ENCODE assay signal across 8 mouse cellular contexts in the genomic region with DNA sequence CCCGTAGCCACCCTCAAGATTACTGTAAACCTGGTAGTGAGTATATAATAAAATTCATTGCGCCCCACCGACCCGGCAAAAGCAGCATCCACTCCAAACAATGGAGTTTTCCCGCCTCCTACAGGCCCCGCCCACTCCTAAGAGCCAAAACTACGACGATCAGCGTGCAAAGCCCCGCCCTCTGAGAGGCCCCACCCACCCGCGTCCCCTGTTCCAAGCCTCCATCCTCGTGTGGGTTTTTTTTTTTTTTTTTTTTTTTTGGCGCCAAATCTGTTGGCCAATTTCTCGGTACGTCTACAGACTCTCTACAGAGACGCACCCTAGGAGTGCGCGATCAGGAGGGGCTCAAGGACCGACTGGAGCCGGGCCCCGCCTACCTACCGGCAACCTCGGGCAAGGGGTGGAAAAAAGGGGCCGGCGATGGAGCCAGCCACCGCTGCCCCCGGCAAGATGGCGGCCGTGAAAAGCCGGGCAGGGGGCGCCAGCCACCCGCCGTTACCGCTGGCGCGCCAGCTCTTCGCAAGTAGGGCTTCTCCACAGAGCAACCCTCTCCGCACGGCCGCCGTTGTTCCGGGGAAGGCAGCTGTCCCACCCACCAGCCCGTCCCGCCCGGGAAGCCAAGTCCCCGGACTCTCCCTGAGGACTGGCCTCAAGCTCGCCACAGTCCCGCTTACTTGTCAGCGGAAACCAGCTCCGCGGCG. TPM values are rescaled to one million over a fixed set of nuclear protein-coding genes. Genes with fewer than 3 reads are reported as not detected.
DNase-seq lines count a peak whose midpoint lies in the region; ATAC-seq and TF ChIP-seq lines count a peak whose summit lies in the region.

No protein-coding gene starts in this region.

- intact Hi-C loops in heart, adult 2 months (cut with DNase I) = loop anchor here (1.0 to 2.0 kb wide), 2 partner anchors 24 to 58 kb away; partner anchors contain the start of genes Akr1a1 and Prdx1

- peak overlapping the region; percentile 96 for H3K27ac ChIP-seq in embryonic facial prominence, embryonic 13.5 days
- H3K27ac ChIP-seq in heart, adult 2 months = peak overlapping the region; percentile 85
- H3K27ac ChIP-seq in kidney, adult 2 months (ENCODE audit: insufficient read depth, low read depth, low read length) = peak overlapping the region; percentile 2; the same call in 1 of the 2 replicates
- peak overlapping the region; percentile 95 for H3K27ac ChIP-seq in limb, embryonic 15.5 days
- peak overlapping the region; percentile 97 for H3K27ac ChIP-seq in midbrain, postnatal 0 days (ENCODE audit: low read depth, low read length)

- peaks cover 12% of the 10 kb centered on the region for H3K36me3 ChIP-seq in embryonic facial prominence, embryonic 13.5 days
- no peaks in the 10 kb centered on the region; the same call in 1 of the 2 replicates for H3K36me3 ChIP-seq in heart, adult 2 months (ENCODE audit: control insufficient read depth, insufficient read depth, low read length)
- H3K36me3 ChIP-seq in kidney, adult 2 months (ENCODE audit: control insufficient read depth, insufficient read depth, low read length) = no peaks in the 10 kb centered on the region
- peaks cover 6% of the 10 kb centered on the region; the same call in 1 of the 2 replicates for H3K36me3 ChIP-seq in limb, embryonic 15.5 days
- H3K36me3 ChIP-seq in midbrain, postnatal 0 days (ENCODE audit: insufficient read depth, low read length) = no peaks in the 10 kb centered on the region

- no peak for TF ChIP-seq POLR2A in heart, adult 2 months (IDR thresholded peaks at IDR 0.05; ENCODE audit: insufficient read depth, low read depth, low read length)
- TF ChIP-seq POLR2A in kidney, adult 2 months (IDR thresholded peaks at IDR 0.05; ENCODE audit: low read depth, low read length) = no peak

- ATAC-seq in embryonic facial prominence, embryonic 13.5 days (ENCODE audit: insufficient number of reproducible peaks, insufficient read depth, low FRiP score, low TSS enrichment, low read depth) = peak; percentile 67
- peak; percentile 80 for ATAC-seq in limb, embryonic 15.5 days (ENCODE audit: insufficient number of reproducible peaks, low FRiP score, low TSS enrichment, low read depth)
- ATAC-seq in midbrain, postnatal 0 days (ENCODE audit: low FRiP score) = peak; percentile 78

- TF ChIP-seq EP300 in heart, adult 2 months (IDR thresholded peaks at IDR 0.05; ENCODE audit: insufficient read depth, low read depth, low read length) = no peak

- H3K79me2 ChIP-seq in heart, adult 2 months (replicated peaks; ENCODE audit: control insufficient read depth, insufficient read depth, low read length) = peaks cover 2% of the 10 kb centered on the region; the same call in 1 of the 2 replicates

- H3K27me3 ChIP-seq in embryonic facial prominence, embryonic 13.5 days = no peaks in the 10 kb centered on the region
- no peaks in the 10 kb centered on the region for H3K27me3 ChIP-seq in heart, adult 2 months (ENCODE audit: control insufficient read depth, insufficient read depth, low read length)
- no peaks in the 10 kb centered on the region for H3K27me3 ChIP-seq in kidney, adult 2 months (replicated peaks; ENCODE audit: control insufficient read depth, insufficient read depth, low read length)
- no peaks in the 10 kb centered on the region for H3K27me3 ChIP-seq in limb, embryonic 15.5 days
- no peaks in the 10 kb centered on the region for H3K27me3 ChIP-seq in midbrain, postnatal 0 days (ENCODE audit: insufficient read depth, low read length)

- no peaks in the 10 kb centered on the region for H3K9me3 ChIP-seq in embryonic facial prominence, embryonic 13.5 days
- H3K9me3 ChIP-seq in limb, embryonic 15.5 days = no peaks in the 10 kb centered on the region
- H3K9me3 ChIP-seq in midbrain, postnatal 0 days (ENCODE audit: low read length) = no peaks in the 10 kb centered on the region

- WGBS in embryonic facial prominence, embryonic 13.5 days = under 1% methylated on average over 53 of the region's 53 CpGs
- WGBS in heart, adult 2 months = under 1% methylated on average over 53 of the region's 53 CpGs
- under 1% methylated on average over 53 of the region's 53 CpGs for WGBS in kidney, adult 2 months
- WGBS in limb, embryonic 15.5 days = under 1% methylated on average over 50 of the region's 53 CpGs
- under 1% methylated on average over 49 of the region's 53 CpGs for WGBS in midbrain, postnatal 0 days

- peak overlapping the region; percentile 80 for H3K4me3 ChIP-seq in embryonic facial prominence, embryonic 13.5 days
- H3K4me3 ChIP-seq in heart, adult 2 months = peak overlapping the region; percentile 99
- peak overlapping the region; percentile 59 for H3K4me3 ChIP-seq in kidney, adult 2 months (ENCODE audit: insufficient read depth, low read depth, low read length)
- H3K4me3 ChIP-seq in limb, embryonic 15.5 days = peak overlapping the region; percentile 99
- H3K4me3 ChIP-seq in midbrain, postnatal 0 days (ENCODE audit: low read depth, low read length) = peak overlapping the region; percentile 97

- peak; percentile 25; the same call in 1 of the 2 replicates for TF ChIP-seq CTCF in heart, adult 2 months (IDR thresholded peaks at IDR 0.05)
- no peak for TF ChIP-seq CTCF in kidney, adult 2 months (conservative IDR thresholded peaks at IDR 0.05; ENCODE audit: insufficient read depth, insufficient read length, low read depth, low read length)
- peak; percentile 33 for TF ChIP-seq CTCF in midbrain, postnatal 0 days (IDR thresholded peaks at IDR 0.05)

- H3K9ac ChIP-seq in embryonic facial prominence, embryonic 13.5 days = peak overlapping the region; percentile 90
- H3K9ac ChIP-seq in heart, adult 2 months (ENCODE audit: low read depth, low read length) = peak overlapping the region; percentile 94
- H3K9ac ChIP-seq in limb, embryonic 15.5 days = peak overlapping the region; percentile 90
- H3K9ac ChIP-seq in midbrain, postnatal 0 days (replicated peaks; ENCODE audit: low read length, poor library complexity, severe bottlenecking) = peak overlapping the region; percentile 90

- peak overlapping the region; percentile 67 for H3K4me2 ChIP-seq in embryonic facial prominence, embryonic 13.5 days
- H3K4me2 ChIP-seq in limb, embryonic 15.5 days = peak overlapping the region; percentile 67
- H3K4me2 ChIP-seq in midbrain, postnatal 0 days (ENCODE audit: low read depth, low read length, poor library complexity, severe bottlenecking) = peak overlapping the region; percentile 75

- DNase-seq in B cell, adult 2 months = peak; percentile 81 to 82
- peak; percentile 67 to 69 for DNase-seq in adrenal gland, postnatal 4 days (ENCODE audit: low spot score in 2 of 2)
- peak; percentile 83 to 84 for DNase-seq in heart, adult 2 months
- DNase-seq in kidney, adult 2 months = peak; percentile 89
- DNase-seq in midbrain, postnatal 0 days (ENCODE audit: low spot score) = peak; percentile 92
- peak; percentile 62 to 69 for DNase-seq in spleen, postnatal 14 days (ENCODE audit: low spot score in 2 of 2)

- peaks cover 13% of the 10 kb centered on the region for H3K4me1 ChIP-seq in embryonic facial prominence, embryonic 13.5 days
- H3K4me1 ChIP-seq in heart, adult 2 months (ENCODE audit: control insufficient read depth, insufficient read depth, low read length) = peaks cover 3% of the 10 kb centered on the region; the same call in 1 of the 2 replicates
- peaks cover 4% of the 10 kb centered on the region; the same call in 1 of the 2 replicates for H3K4me1 ChIP-seq in kidney, adult 2 months (ENCODE audit: control insufficient read depth, insufficient read depth, low read length)
- H3K4me1 ChIP-seq in limb, embryonic 15.5 days = peaks cover 15% of the 10 kb centered on the region
- H3K4me1 ChIP-seq in midbrain, postnatal 0 days (ENCODE audit: insufficient read depth, low read length) = 0 out of 2 replicates have a peak, but pooled peaks cover 3% of the 10 kb centered on the region

RNA-seq across cellular contexts. Expression of gene Nasp, which starts 0.9 kb away (rescaled TPM):
- 10 to 100 TPM; 71.2 to 80.6 TPM for total RNA-seq in adrenal gland, postnatal 4 days (2021)
- polyA plus RNA-seq in embryonic facial prominence, embryonic 13.5 days (2015; fragmentation: Nextera tagmentation; extraction: Ambion mirVana) = 200 and 202 TPM in 2 replicates
- 10 to 100 TPM; 16.9 to 18.3 TPM for total RNA-seq in heart, adult 2 months (2021)
- polyA plus RNA-seq in heart, adult 2 months (2012; rRNA removed) = 3.0 and 7.1 TPM in 2 replicates
- polyA plus RNA-seq in kidney, adult 2 months (2012; rRNA removed) = 2.5 and 3.9 TPM in 2 replicates
- 102 and 107 TPM in 2 replicates for polyA plus RNA-seq in limb, embryonic 15.5 days (2015; fragmentation: Nextera tagmentation; extraction: Ambion mirVana)
- 51.6 and 78.7 TPM in 2 replicates for total RNA-seq in midbrain, postnatal 0 days (2014; rRNA removed)
- 67.2 and 76.3 TPM in 2 replicates for polyA plus RNA-seq in midbrain, postnatal 0 days (2015; fragmentation: Nextera tagmentation; extraction: Ambion mirVana)

RNA-seq across cellular contexts. Expression of gene Akr1a1, which starts 24.7 kb away (rescaled TPM):
- total RNA-seq in adrenal gland, postnatal 4 days (2021) = 100 to 1,000 TPM; 756 to 759 TPM
- 763 and 775 TPM in 2 replicates for polyA plus RNA-seq in embryonic facial prominence, embryonic 13.5 days (2015; fragmentation: Nextera tagmentation; extraction: Ambion mirVana)
- 100 to 1,000 TPM; 281 to 289 TPM for total RNA-seq in heart, adult 2 months (2021)
- polyA plus RNA-seq in heart, adult 2 months (2012; rRNA removed) = 247 and 371 TPM in 2 replicates
- polyA plus RNA-seq in kidney, adult 2 months (2012; rRNA removed) = 2,926 and 3,067 TPM in 2 replicates
- polyA plus RNA-seq in limb, embryonic 15.5 days (2015; fragmentation: Nextera tagmentation; extraction: Ambion mirVana) = 780 and 816 TPM in 2 replicates
- 475 and 495 TPM in 2 replicates for total RNA-seq in midbrain, postnatal 0 days (2014; rRNA removed)
- polyA plus RNA-seq in midbrain, postnatal 0 days (2015; fragmentation: Nextera tagmentation; extraction: Ambion mirVana) = 684 and 729 TPM in 2 replicates

RNA-seq across cellular contexts. Expression of gene Ccdc17, which starts 30.4 kb away (rescaled TPM):
- total RNA-seq in adrenal gland, postnatal 4 days (2021) = 10 to 100 TPM; 14.4 to 16.1 TPM
- 3.1 and 5.0 TPM in 2 replicates for polyA plus RNA-seq in embryonic facial prominence, embryonic 13.5 days (2015; fragmentation: Nextera tagmentation; extraction: Ambion mirVana)
- total RNA-seq in heart, adult 2 months (2021) = 1 to 10 TPM; 2.9 to 3.4 TPM
- 4.5 and 8.1 TPM in 2 replicates for polyA plus RNA-seq in heart, adult 2 months (2012; rRNA removed)
- 9.1 and 10.4 TPM in 2 replicates for polyA plus RNA-seq in kidney, adult 2 months (2012; rRNA removed)
- 2.5 and 3.6 TPM in 2 replicates for polyA plus RNA-seq in limb, embryonic 15.5 days (2015; fragmentation: Nextera tagmentation; extraction: Ambion mirVana)
- total RNA-seq in midbrain, postnatal 0 days (2014; rRNA removed) = 0.44 and 5.1 TPM in 2 replicates
- 3.2 and 4.1 TPM in 2 replicates for polyA plus RNA-seq in midbrain, postnatal 0 days (2015; fragmentation: Nextera tagmentation; extraction: Ambion mirVana)

RNA-seq across cellular contexts. Expression of gene Prdx1, which starts 58.5 kb away (rescaled TPM):
- 100 to 1,000 TPM; 471 to 527 TPM for total RNA-seq in adrenal gland, postnatal 4 days (2021)
- polyA plus RNA-seq in embryonic facial prominence, embryonic 13.5 days (2015; fragmentation: Nextera tagmentation; extraction: Ambion mirVana) = 1,178 and 1,215 TPM in 2 replicates
- total RNA-seq in heart, adult 2 months (2021) = 100 to 1,000 TPM; 447 to 516 TPM
- polyA plus RNA-seq in heart, adult 2 months (2012; rRNA removed) = 168 and 392 TPM in 2 replicates
- 282 and 478 TPM in 2 replicates for polyA plus RNA-seq in kidney, adult 2 months (2012; rRNA removed)
- polyA plus RNA-seq in limb, embryonic 15.5 days (2015; fragmentation: Nextera tagmentation; extraction: Ambion mirVana) = 1,116 and 1,127 TPM in 2 replicates
- 171 and 207 TPM in 2 replicates for total RNA-seq in midbrain, postnatal 0 days (2014; rRNA removed)
- polyA plus RNA-seq in midbrain, postnatal 0 days (2015; fragmentation: Nextera tagmentation; extraction: Ambion mirVana) = 546 and 551 TPM in 2 replicates

Comparison
In these comparisons a context has a peak if more than half of its experiments do, and no peak if none do; other contexts are left out.
1. Peak in every context shown above with its lines: DNase-seq, ATAC-seq, H3K4me3 ChIP-seq and H3K27ac ChIP-seq.
2. H3K27ac ChIP-seq: peak in every context shown above with its lines; median percentile 97 in midbrain, postnatal 0 days; 96 in embryonic facial prominence, embryonic 13.5 days; 95 in limb, embryonic 15.5 days; 85 in heart, adult 2 months; 2 in kidney, adult 2 months.